Mouse (Mus musculus) erythroblast, embryonic 14.5 days (primary cell): ENCODE results near the gene Dnah11. TPM values are rescaled to one million over a fixed set of nuclear protein-coding genes. Genes with fewer than 3 reads are reported as not detected.

Experiments
- H3K27me3 ChIP-seq: 2 replicates; pipeline ENCODE4 v1.6.1; 2012; ENCODE audit warnings: inconsistent platforms; ENCODE audit not compliant: control insufficient read depth
- H3K36me3 ChIP-seq: 2 replicates; pipeline ENCODE4 v1.6.1; 2012; ENCODE audit warnings: mild to moderate bottlenecking, inconsistent platforms; ENCODE audit not compliant: control insufficient read depth
- H3K4me1 ChIP-seq: 2 replicates; pipeline ENCODE4 v1.6.1; 2012; ENCODE audit warnings: inconsistent platforms; ENCODE audit not compliant: control insufficient read depth
- H3K4me3 ChIP-seq: replicated peaks from 2 replicates; pipeline ENCODE3; 2012; ENCODE audit warnings: moderate library complexity, mild to moderate bottlenecking, inconsistent platforms
- H3K9me3 ChIP-seq: 2 replicates; pipeline ENCODE4 v1.6.1; 2012; ENCODE audit warnings: low read length, inconsistent platforms, mixed read lengths; ENCODE audit not compliant: control insufficient read depth
- GATA1 ChIP-seq: IDR thresholded peaks from 2 replicates; pipeline ENCODE4 v1.6.1; 2012; ENCODE audit warnings: low read length, inconsistent platforms, mixed read lengths
- TAL1 ChIP-seq: IDR thresholded peaks from 3 replicates; pipeline ENCODE4 v1.6.1; 2012; ENCODE audit warnings: low read length, inconsistent platforms, mixed read lengths
- polyA plus RNA-seq: library from polyadenylated mRNA; stranded (reverse); fragments of >175 nt; gene quantifications from 2 replicates; pipeline ENCODE4 v1.2.3, GENCODE M21; 2012

The Dnah11 gene
- polyA plus RNA-seq, 1 experiment, result not detected

GRCm38 (mm10) chr12:118025771-118026170, 173.1 kb downstream of the Dnah11 start:
- TF ChIP-seq TAL1 (no peak), GATA1 (no peak)
- Histone ChIP-seq H3K27me3 (no peaks in the 10 kb centered on the region), H3K36me3 (no peaks in the 10 kb centered on the region), H3K4me1 (no peaks in the 10 kb centered on the region), H3K9me3 (no peaks in the 10 kb centered on the region), H3K4me3 (no peak overlapping the region)

- Histone ChIP-seq H3K9me3 (no peaks in the 10 kb centered on the region), H3K4me1 (no peaks in the 10 kb centered on the region), H3K36me3 (no peaks in the 10 kb centered on the region), H3K27me3 (no peaks in the 10 kb centered on the region), H3K4me3 (no peak overlapping the region)
- no peak for TF ChIP-seq TAL1
- TF ChIP-seq GATA1, result no peak
Observed at GRCm38 (mm10) chr12:118018936-118019335, 179.9 kb downstream of the Dnah11 start.

- Histone ChIP-seq H3K27me3 (no peaks in the 10 kb centered on the region), H3K36me3 (no peaks in the 10 kb centered on the region), H3K4me3 (no peak overlapping the region), H3K4me1 (no peaks in the 10 kb centered on the region), H3K9me3 (no peaks in the 10 kb centered on the region)
- no peak for TF ChIP-seq GATA1
- TF ChIP-seq TAL1, result no peak
Observed at GRCm38 (mm10) chr12:118013872-118014271, 185.0 kb downstream of the Dnah11 start.

GRCm38 (mm10) chr12:118011921-118012320, 186.9 kb downstream of the Dnah11 start:
- Histone ChIP-seq H3K4me1 (no peaks in the 10 kb centered on the region), H3K4me3 (no peak overlapping the region), H3K27me3 (no peaks in the 10 kb centered on the region), H3K9me3 (no peaks in the 10 kb centered on the region), H3K36me3 (no peaks in the 10 kb centered on the region)
- no peak for TF ChIP-seq TAL1
- no peak for TF ChIP-seq GATA1

GRCm38 (mm10) chr12:117994938-117995337, 203.9 kb downstream of the Dnah11 start:
- no peak for TF ChIP-seq GATA1
- Histone ChIP-seq H3K4me3 (no peak overlapping the region), H3K9me3 (no peaks in the 10 kb centered on the region), H3K27me3 (no peaks in the 10 kb centered on the region), H3K4me1 (no peaks in the 10 kb centered on the region), H3K36me3 (no peaks in the 10 kb centered on the region)

- no peaks in the 10 kb centered on the region for H3K36me3 ChIP-seq
- no peaks in the 10 kb centered on the region for H3K27me3 ChIP-seq
- TF ChIP-seq GATA1, result no peak
- TF ChIP-seq TAL1, result no peak
- no peak overlapping the region for H3K4me3 ChIP-seq
- no peaks in the 10 kb centered on the region for H3K4me1 ChIP-seq
- no peaks in the 10 kb centered on the region for H3K9me3 ChIP-seq
Observed at GRCm38 (mm10) chr12:117993499-117993898, 205.3 kb downstream of the Dnah11 start.

GRCm38 (mm10) chr12:117989018-117989828, 209.6 kb downstream of the Dnah11 start:
- H3K4me1 ChIP-seq, result no peaks in the 10 kb centered on the region
- H3K27me3 ChIP-seq, result no peaks in the 10 kb centered on the region
- TF ChIP-seq TAL1 (no peak), GATA1 (no peak)

GRCm38 (mm10) chr12:117980315-117980714, 218.5 kb downstream of the Dnah11 start:
- TF ChIP-seq GATA1 (no peak), TAL1 (no peak)
- no peaks in the 10 kb centered on the region for H3K36me3 ChIP-seq
- H3K4me1 ChIP-seq, result no peaks in the 10 kb centered on the region
- H3K27me3 ChIP-seq, result no peaks in the 10 kb centered on the region
- no peaks in the 10 kb centered on the region for H3K9me3 ChIP-seq
- H3K4me3 ChIP-seq, result no peak overlapping the region

More at GRCm38 (mm10) chr12:117989018-117989828, 209.6 kb downstream of the Dnah11 start:
- no peaks in the 10 kb centered on the region for H3K36me3 ChIP-seq
- H3K4me3 ChIP-seq, result no peak overlapping the region
- H3K9me3 ChIP-seq, result no peaks in the 10 kb centered on the region

- H3K27me3 ChIP-seq, result no peaks in the 10 kb centered on the region
- no peak for TF ChIP-seq TAL1
- TF ChIP-seq GATA1, result no peak
- no peak overlapping the region for H3K4me3 ChIP-seq
- H3K4me1 ChIP-seq, result no peaks in the 10 kb centered on the region
- H3K9me3 ChIP-seq, result no peaks in the 10 kb centered on the region
- no peaks in the 10 kb centered on the region for H3K36me3 ChIP-seq
Observed at GRCm38 (mm10) chr12:117973712-117974111, 225.1 kb downstream of the Dnah11 start.

GRCm38 (mm10) chr12:117962698-117963097, 236.1 kb downstream of the Dnah11 start:
- no peaks in the 10 kb centered on the region for H3K36me3 ChIP-seq
- no peaks in the 10 kb centered on the region for H3K9me3 ChIP-seq
- TF ChIP-seq GATA1 (no peak), TAL1 (no peak)
- H3K4me1 ChIP-seq, result no peaks in the 10 kb centered on the region
- H3K27me3 ChIP-seq, result no peaks in the 10 kb centered on the region
- no peak overlapping the region for H3K4me3 ChIP-seq
